Mouse (Mus musculus): ENCODE data around the gene Nr6a1. TPM values are rescaled to one million over a fixed set of nuclear protein-coding genes. Genes with fewer than 3 reads are reported as not detected.

Gene Nr6a1
- polyA plus RNA-seq, 1 experiment from 2014 or later, result 1.7 TPM

- ATAC-seq, result no peak
- 68% methylated on average over 6 of the region's 6 CpGs for WGBS
- H3K27ac ChIP-seq, result no peak overlapping the region
These were observed 92.0 kb downstream of the Nr6a1 start for GRCm38 (mm10) chr2:38835489-38835888.

GRCm38 (mm10) chr2:38831976-38832375, 95.5 kb downstream of the Nr6a1 start:
- Histone ChIP-seq H3K4me1 (replicated peaks) (no peaks in the 10 kb centered on the region), H3K27ac (no peak overlapping the region), H3K4me2 (replicated peaks) (no peak overlapping the region), H3K36me3 (no peaks in the 10 kb centered on the region), H3K9ac (no peak overlapping the region), H3K27me3 (replicated peaks) (no peaks in the 10 kb centered on the region), H3K4me3 (replicated peaks) (no peak overlapping the region), H3K9me3 (no peaks in the 10 kb centered on the region)
- no peak for ATAC-seq

More at GRCm38 (mm10) chr2:38835489-38835888, 92.0 kb downstream of the Nr6a1 start:
- no peak overlapping the region for H3K4me3 ChIP-seq (replicated peaks)
- no peaks in the 10 kb centered on the region for H3K4me1 ChIP-seq (replicated peaks)
- no peaks in the 10 kb centered on the region for H3K27me3 ChIP-seq (replicated peaks)
- H3K4me2 ChIP-seq (replicated peaks), result no peak overlapping the region
- H3K9me3 ChIP-seq, result no peaks in the 10 kb centered on the region
- no peaks in the 10 kb centered on the region for H3K36me3 ChIP-seq
- no peak overlapping the region for H3K9ac ChIP-seq

GRCm38 (mm10) chr2:38829521-38829920, 98.0 kb downstream of the Nr6a1 start:
- 62% methylated on average over 1 of the region's 1 CpGs for WGBS
- no peaks in the 10 kb centered on the region for H3K4me1 ChIP-seq (replicated peaks)
- H3K9ac ChIP-seq, result no peak overlapping the region
- H3K9me3 ChIP-seq, result no peaks in the 10 kb centered on the region
- no peak for ATAC-seq
- no peak overlapping the region for H3K4me3 ChIP-seq (replicated peaks)
- H3K27me3 ChIP-seq (replicated peaks), result no peaks in the 10 kb centered on the region
- H3K27ac ChIP-seq, result no peak overlapping the region
- H3K4me2 ChIP-seq (replicated peaks), result no peak overlapping the region
- H3K36me3 ChIP-seq, result no peaks in the 10 kb centered on the region

GRCm38 (mm10) chr2:38827801-38828306, 99.6 kb downstream of the Nr6a1 start:
- Histone ChIP-seq H3K27me3 (replicated peaks) (no peaks in the 10 kb centered on the region), H3K4me2 (replicated peaks) (no peak overlapping the region), H3K9me3 (no peaks in the 10 kb centered on the region), H3K4me3 (replicated peaks) (no peak overlapping the region), H3K36me3 (no peaks in the 10 kb centered on the region), H3K9ac (no peak overlapping the region), H3K27ac (no peak overlapping the region), H3K4me1 (replicated peaks) (no peaks in the 10 kb centered on the region)
- peak; percentile 34 for ATAC-seq
- 56% methylated on average over 3 of the region's 3 CpGs for WGBS

- no peak overlapping the region for H3K4me2 ChIP-seq (replicated peaks)
- no peaks in the 10 kb centered on the region for H3K27me3 ChIP-seq (replicated peaks)
- no peak for ATAC-seq
- H3K27ac ChIP-seq, result no peak overlapping the region
- no peak overlapping the region for H3K9ac ChIP-seq
- no peak overlapping the region for H3K4me3 ChIP-seq (replicated peaks)
- no peaks in the 10 kb centered on the region for H3K4me1 ChIP-seq (replicated peaks)
- H3K9me3 ChIP-seq, result no peaks in the 10 kb centered on the region
- no peaks in the 10 kb centered on the region for H3K36me3 ChIP-seq
These were observed 101.3 kb downstream of the Nr6a1 start for GRCm38 (mm10) chr2:38826189-38826588.

- WGBS, result 7% methylated on average over 15 of the region's 15 CpGs
- Histone ChIP-seq H3K9ac (peak overlapping the region; percentile 49), H3K36me3 (no peaks in the 10 kb centered on the region), H3K4me2 (replicated peaks) (peak overlapping the region; percentile 73), H3K4me3 (replicated peaks) (peak overlapping the region; percentile 40), H3K4me1 (replicated peaks) (no peaks in the 10 kb centered on the region), H3K27me3 (replicated peaks) (no peaks in the 10 kb centered on the region), H3K9me3 (no peaks in the 10 kb centered on the region), H3K27ac (peak overlapping the region; percentile 75)
- ATAC-seq, result peak; percentile 46; the same call in 1 of the 2 replicates
These were observed 102.4 kb downstream of the Nr6a1 start for GRCm38 (mm10) chr2:38824791-38825768.

GRCm38 (mm10) chr2:38823912-38824583, 103.4 kb downstream of the Nr6a1 start:
- Histone ChIP-seq H3K27me3 (replicated peaks) (no peaks in the 10 kb centered on the region), H3K9ac (peak overlapping the region; percentile 67), H3K4me2 (replicated peaks) (peak overlapping the region; percentile 70), H3K36me3 (no peaks in the 10 kb centered on the region), H3K4me1 (replicated peaks) (no peaks in the 10 kb centered on the region), H3K9me3 (no peaks in the 10 kb centered on the region), H3K4me3 (replicated peaks) (peak overlapping the region; percentile 55), H3K27ac (peak overlapping the region; percentile 94)
- WGBS, result 6% methylated on average over 12 of the region's 12 CpGs
- ATAC-seq, result peak; percentile 54

- Histone ChIP-seq H3K4me2 (replicated peaks) (peak overlapping the region; percentile 70), H3K9me3 (no peaks in the 10 kb centered on the region), H3K27ac (peak overlapping the region; percentile 94), H3K4me3 (replicated peaks) (peak overlapping the region; percentile 55), H3K36me3 (no peaks in the 10 kb centered on the region), H3K4me1 (replicated peaks) (no peaks in the 10 kb centered on the region), H3K27me3 (replicated peaks) (no peaks in the 10 kb centered on the region), H3K9ac (peak overlapping the region; percentile 40)
- WGBS, result 11% methylated on average over 8 of the region's 8 CpGs
- peak; percentile 25; the same call in 1 of the 2 replicates for ATAC-seq
These were observed 104.1 kb downstream of the Nr6a1 start for GRCm38 (mm10) chr2:38823406-38823805.

- Histone ChIP-seq H3K27me3 (replicated peaks) (no peaks in the 10 kb centered on the region), H3K9me3 (no peaks in the 10 kb centered on the region), H3K36me3 (no peaks in the 10 kb centered on the region), H3K27ac (peak overlapping the region; percentile 94), H3K4me2 (replicated peaks) (peak overlapping the region; percentile 70), H3K4me1 (replicated peaks) (no peaks in the 10 kb centered on the region), H3K4me3 (replicated peaks) (peak overlapping the region; percentile 55), H3K9ac (peak overlapping the region; percentile 40)
- peak; percentile 89 for ATAC-seq
- WGBS, result 15% methylated on average over 6 of the region's 6 CpGs
These were observed 104.5 kb downstream of the Nr6a1 start for GRCm38 (mm10) chr2:38822995-38823394.

- no peak overlapping the region for H3K4me2 ChIP-seq (replicated peaks)
- no peak overlapping the region for H3K4me3 ChIP-seq (replicated peaks)
- H3K4me1 ChIP-seq (replicated peaks), result no peaks in the 10 kb centered on the region
- no peaks in the 10 kb centered on the region for H3K36me3 ChIP-seq
- no peaks in the 10 kb centered on the region for H3K9me3 ChIP-seq
- no peak overlapping the region for H3K27ac ChIP-seq
- no peak for ATAC-seq
- 84% methylated on average over 4 of the region's 4 CpGs for WGBS
- H3K27me3 ChIP-seq (replicated peaks), result no peaks in the 10 kb centered on the region
- no peak overlapping the region for H3K9ac ChIP-seq
These were observed 110.0 kb downstream of the Nr6a1 start for GRCm38 (mm10) chr2:38817487-38817886.

- no peak; the same call in 1 of the 2 replicates for ATAC-seq
- H3K9ac ChIP-seq, result no peak overlapping the region
- H3K36me3 ChIP-seq, result no peaks in the 10 kb centered on the region
- H3K27ac ChIP-seq, result no peak overlapping the region
- WGBS, result 18% methylated on average over 3 of the region's 3 CpGs
- no peaks in the 10 kb centered on the region for H3K4me1 ChIP-seq (replicated peaks)
- H3K9me3 ChIP-seq, result no peaks in the 10 kb centered on the region
- no peak overlapping the region for H3K4me3 ChIP-seq (replicated peaks)
- H3K4me2 ChIP-seq (replicated peaks), result no peak overlapping the region
- no peaks in the 10 kb centered on the region for H3K27me3 ChIP-seq (replicated peaks)
These were observed 130.3 kb downstream of the Nr6a1 start for GRCm38 (mm10) chr2:38797087-38797624.

- peaks cover 7% of the 10 kb centered on the region for H3K4me1 ChIP-seq (replicated peaks)
- no peak overlapping the region for H3K4me3 ChIP-seq (replicated peaks)
- no peak overlapping the region for H3K27ac ChIP-seq
- no peak for ATAC-seq
- no peak overlapping the region for H3K4me2 ChIP-seq (replicated peaks)
- no peaks in the 10 kb centered on the region for H3K27me3 ChIP-seq (replicated peaks)
- no peaks in the 10 kb centered on the region for H3K9me3 ChIP-seq
- WGBS, result 45% methylated on average over 4 of the region's 4 CpGs
- no peaks in the 10 kb centered on the region for H3K36me3 ChIP-seq
- no peak overlapping the region for H3K9ac ChIP-seq
These were observed 140.2 kb downstream of the Nr6a1 start for GRCm38 (mm10) chr2:38787338-38787737.
